Mouse (Mus musculus) liver, embryonic 14.5 days (tissue): ENCODE data around the gene 4931428F04Rik. TPM values are rescaled to one million over a fixed set of nuclear protein-coding genes. Genes with fewer than 3 reads are reported as not detected.

Experiments
- ATAC-seq: fragments of 200-750 bp; cut with Nextera tagmentation; 2 replicates; pipeline ENCODE4 v1.8.0; 2017; ENCODE audit warnings: moderate number of reproducible peaks, mild to moderate bottlenecking, moderate library complexity; ENCODE audit not compliant: insufficient read depth
- DNase-seq, 3 experiments: peaks; one replicate each; pipeline ENCODE4 v3.0.0-alpha.2; 2012 to 2013; ENCODE audit warnings: low read depth in 3 of 3, low spot score in 3 of 3
- H3K27ac ChIP-seq: fragments of 300-500 bp; sonication (generic); 2 replicates; pipeline ENCODE4 v1.5.1; 2014; ENCODE audit warnings: moderate library complexity, mild to moderate bottlenecking, control low read depth, inconsistent platforms
- H3K27me3 ChIP-seq: fragments of 300-500 bp; sonication (generic); 2 replicates; pipeline ENCODE4 v1.6.1; 2014; ENCODE audit warnings: mild to moderate bottlenecking, low read length, moderate library complexity; ENCODE audit not compliant: control insufficient read depth, insufficient read depth
- H3K36me3 ChIP-seq: fragments of 300-500 bp; sonication (generic); replicated peaks from 2 replicates; pipeline ENCODE4 v1.6.1; 2014; ENCODE audit warnings: low read depth; ENCODE audit not compliant: control insufficient read depth, insufficient read depth
- H3K4me1 ChIP-seq, 2 experiments: fragments of 200-500 bp in 1 of 2; fragments of 300-500 bp in 1 of 2; sonication (generic) in 1 of 2; replicated peaks; 2 replicates each; pipeline ENCODE4 v1.6.1; 2012 to 2014; ENCODE audit warnings: antibody characterized with exemption in 1 of 2, inconsistent platforms in 1 of 2, low read length in 1 of 2; ENCODE audit not compliant: control insufficient read depth in 2 of 2, insufficient read depth in 2 of 2
- H3K4me2 ChIP-seq: fragments of 300-500 bp; sonication (generic); 2 replicates; pipeline ENCODE4 v1.6.1; 2014; ENCODE audit warnings: low read depth, mild to moderate bottlenecking, control low read depth, moderate library complexity
- H3K4me3 ChIP-seq, 2 experiments: fragments of 200-500 bp in 1 of 2; fragments of 300-500 bp in 1 of 2; sonication (generic) in 1 of 2; 2 replicates each; pipeline ENCODE4 v1.5.1; 2012 to 2014; ENCODE audit warnings: low read depth in 2 of 2, low read length in 2 of 2, mild to moderate bottlenecking in 2 of 2, control low read depth in 1 of 2, inconsistent platforms in 1 of 2, moderate library complexity in 1 of 2; ENCODE audit not compliant: insufficient read depth in 1 of 2
- H3K9ac ChIP-seq: fragments of 300-500 bp; sonication (generic); replicated peaks from 2 replicates; pipeline ENCODE4 v1.6.1; 2014; ENCODE audit warnings: mild to moderate bottlenecking, control low read depth, moderate library complexity
- H3K9me3 ChIP-seq: fragments of 300-500 bp; sonication (generic); 2 replicates; pipeline ENCODE4 v1.6.1; 2016; ENCODE audit warnings: low read length, mixed read lengths; ENCODE audit not compliant: control insufficient read depth
- CTCF ChIP-seq: IDR thresholded peaks from 2 replicates; pipeline ENCODE4 v1.5.1; 2016; ENCODE audit warnings: antibody characterized with exemption, low read depth, control low read depth
- EP300 ChIP-seq: IDR thresholded peaks from 2 replicates; pipeline ENCODE4 v1.6.1; 2016; ENCODE audit warnings: antibody characterized with exemption, low read depth
- WGBS: fragments of 180-500 bp; shearing (Covaris S2); extraction: QIAGEN DNeasy Blood & Tissue Kit; methylation state at CpG from one replicate; pipeline ENCODE4 v1.1.7; 2014; ENCODE audit not compliant: insufficient replicate concordance; 5-methylcytosine and 5-hydroxymethylcytosine counted together
- polyA plus RNA-seq, 2 experiments: library from polyadenylated mRNA; depleted of rRNA in 1 of 2; stranded (reverse) in 1 of 2; unstranded in 1 of 2; fragments of >200 nt; fragmentation: Nextera tagmentation in 1 of 2; extraction: Ambion mirVana in 1 of 2; gene quantifications; 2 replicates each; pipeline versions ENCODE4 v1.2.1 to v1.2.3; 2012 to 2014

4931428F04Rik gene
- polyA plus RNA-seq, 2 experiments, result 0.62 to 1.3 TPM

- H3K4me1 ChIP-seq, result peaks cover 4 to 6% of the 10 kb centered on the region in 2 experiments; a peak in 1 of 4 replicates
- H3K27ac ChIP-seq, result no peak overlapping the region
- no peaks in the 10 kb centered on the region for H3K36me3 ChIP-seq
- H3K4me2 ChIP-seq, result no peak overlapping the region
- no peaks in the 10 kb centered on the region for H3K9me3 ChIP-seq
- peaks cover 31% of the 10 kb centered on the region for H3K27me3 ChIP-seq
- no peak for DNase-seq
- no peak overlapping the region for H3K9ac ChIP-seq
- no peak for TF ChIP-seq EP300
- TF ChIP-seq CTCF, result no peak
- no peak for ATAC-seq
- no peak overlapping the region for H3K4me3 ChIP-seq
- whole genome bisulfite sequencing, result 78% methylated on average over 12 of the region's 12 CpGs
Measured at GRCm38 (mm10) chr8:105281821-105282220, 7.8 kb downstream of the 4931428F04Rik start.

DNA sequence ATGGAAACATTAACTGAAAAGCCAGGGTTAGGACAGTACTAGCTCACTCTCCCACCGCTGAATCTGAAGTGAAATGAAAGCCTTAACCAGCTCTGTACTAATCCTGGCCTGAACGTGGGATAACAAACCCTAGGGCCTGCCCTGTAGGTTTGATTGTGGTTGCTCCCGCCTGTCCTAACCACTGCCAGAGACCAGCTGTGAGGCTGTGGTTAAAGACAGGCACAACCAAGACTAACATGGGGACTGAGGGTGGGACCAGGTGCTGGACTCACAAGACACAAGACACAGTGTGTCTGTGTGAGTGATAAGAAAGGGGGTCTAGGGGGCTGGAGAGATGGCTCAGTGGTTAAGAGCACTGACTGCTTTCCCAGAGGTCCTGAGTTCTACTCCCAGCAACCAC, 9.1 kb downstream of the 4931428F04Rik start:
- Histone ChIP-seq H3K27ac (no peak overlapping the region), H3K4me1 (peaks cover 4 to 11% of the 10 kb centered on the region in 2 experiments; a peak in 3 of 4 replicates), H3K4me3 (no peak overlapping the region), H3K4me2 (no peak overlapping the region), H3K9ac (no peak overlapping the region), H3K27me3 (peaks cover 44% of the 10 kb centered on the region), H3K36me3 (no peaks in the 10 kb centered on the region), H3K9me3 (no peaks in the 10 kb centered on the region)
- no peak for TF ChIP-seq CTCF
- ATAC-seq (no peak), DNase-seq (no peak)
- WGBS, result 40% methylated on average over 3 of the region's 3 CpGs

- H3K9me3 ChIP-seq, result no peaks in the 10 kb centered on the region
- H3K4me1 ChIP-seq, result peaks cover 4 to 11% of the 10 kb centered on the region in 2 experiments; a peak in 3 of 4 replicates
- H3K4me2 ChIP-seq, result peak overlapping the region; percentile 41
- ATAC-seq, result peak; percentile 61
- peak overlapping the region in 1 of 2 experiments; percentile 16; a peak in 1 of 4 replicates for H3K4me3 ChIP-seq
- H3K27ac ChIP-seq, result no peak overlapping the region
- no peak for DNase-seq
- H3K36me3 ChIP-seq, result no peaks in the 10 kb centered on the region
- no peak overlapping the region for H3K9ac ChIP-seq
- H3K27me3 ChIP-seq, result peaks cover 59% of the 10 kb centered on the region
- no peak for TF ChIP-seq EP300
- TF ChIP-seq CTCF, result peak; percentile 42
- WGBS, result 4% methylated on average over 28 of the region's 28 CpGs
Measured at GRCm38 (mm10) chr8:105278911-105279334, 10.7 kb downstream of the 4931428F04Rik start.

DNA sequence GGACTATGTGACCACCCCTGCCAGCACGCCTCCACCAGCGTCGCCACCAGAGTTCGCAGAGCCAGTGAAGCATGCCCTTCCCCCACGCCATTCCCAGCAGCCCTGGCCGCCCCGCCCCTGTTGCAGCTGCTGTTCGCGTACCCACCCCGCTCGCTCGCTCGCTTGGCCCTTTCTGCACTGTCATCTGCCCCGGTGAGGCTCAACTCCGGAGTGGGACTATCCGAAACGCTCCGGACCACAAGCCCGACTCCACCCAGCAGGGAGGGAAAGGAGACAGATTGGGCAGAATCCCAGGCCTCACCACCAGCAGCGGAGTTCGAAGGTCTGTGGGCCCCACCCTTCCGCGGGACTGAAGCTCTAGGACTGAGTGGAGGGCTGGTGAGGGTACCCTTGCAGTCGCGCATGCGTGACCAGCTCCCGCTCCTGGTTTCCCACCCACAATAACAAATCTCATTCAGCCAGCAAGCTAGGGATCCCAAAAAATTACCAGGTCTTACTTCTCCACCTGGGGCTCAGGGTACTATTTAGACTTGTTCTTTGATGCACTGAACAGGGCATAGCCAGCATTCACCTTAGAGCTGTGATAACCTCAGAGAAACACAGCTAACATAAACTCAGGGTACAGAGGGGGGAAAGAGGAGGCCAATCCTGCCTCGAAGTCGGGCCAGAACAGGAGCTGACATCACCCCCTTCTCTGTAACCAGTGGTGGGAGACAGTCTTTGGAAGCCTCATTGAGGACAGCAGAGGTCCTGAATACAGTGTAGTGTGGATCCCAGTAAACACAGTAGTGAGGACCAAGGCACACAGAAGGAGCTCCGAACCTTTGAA, 13.2 kb downstream of the 4931428F04Rik start:
- ATAC-seq (peak; percentile 52; the same call in 1 of the 2 replicates), DNase-seq (no peak)
- Histone ChIP-seq H3K36me3 (no peaks in the 10 kb centered on the region), H3K9me3 (no peaks in the 10 kb centered on the region), H3K27ac (no peak overlapping the region), H3K4me2 (peak overlapping the region; percentile 30), H3K4me1 (peaks cover 4 to 6% of the 10 kb centered on the region in 2 experiments; a peak in 3 of 4 replicates), H3K9ac (no peak overlapping the region), H3K27me3 (peaks cover 78% of the 10 kb centered on the region), H3K4me3 (peak overlapping the region in 1 of 2 experiments; percentile 0; a peak in 1 of 4 replicates)
- 3% methylated on average over 30 of the region's 30 CpGs for whole genome bisulfite sequencing
- TF ChIP-seq CTCF (no peak), EP300 (no peak)

DNA sequence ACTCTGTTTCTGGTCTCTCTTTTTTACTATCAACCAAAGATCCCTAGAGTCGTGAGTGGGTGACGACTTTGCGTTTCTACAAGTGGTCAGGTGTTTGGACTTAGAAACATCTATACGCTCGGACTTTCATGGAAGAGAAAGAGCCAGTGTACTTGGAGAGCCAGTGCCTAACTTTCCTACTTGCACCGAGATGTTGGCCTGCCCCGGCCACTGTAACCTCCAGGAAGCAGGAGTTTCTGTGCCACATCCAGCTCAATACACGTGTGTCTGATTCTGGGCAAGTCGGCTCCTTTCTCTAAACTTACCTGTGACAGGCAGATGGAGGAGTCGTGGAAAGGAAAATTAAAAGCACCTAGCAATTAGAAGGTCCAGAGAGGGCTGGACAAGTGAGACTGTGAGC, 13.8 kb downstream of the 4931428F04Rik start, which contains the start of gene Nol3:
Gene Nol3, plus strand, starts transcription at position 301 of the 400 bp plus-strand sequence.
- H3K27me3 ChIP-seq, result peaks cover 82% of the 10 kb centered on the region
- ATAC-seq (no peak), DNase-seq (no peak)
- H3K4me3 ChIP-seq, result peak within 1 kb of the TSS in 1 of 2 experiments; percentile 0; a peak in 1 of 4 replicates
- TF ChIP-seq EP300, result no peak
- TF ChIP-seq CTCF, result no peak
- H3K9me3 ChIP-seq, result no peaks in the 10 kb centered on the region
- H3K9ac ChIP-seq, result no peak within 1 kb of the TSS
- H3K27ac ChIP-seq, result no peak within 1 kb of the TSS
- WGBS, result 8% methylated on average over 10 of the region's 10 CpGs
- H3K4me1 ChIP-seq, result peaks cover 4 to 6% of the 10 kb centered on the region in 2 experiments; a peak in 3 of 4 replicates
- no peaks in the 10 kb centered on the region for H3K36me3 ChIP-seq
- peak within 1 kb of the TSS; percentile 30 for H3K4me2 ChIP-seq
